Mouse (Mus musculus) embryonic fibroblast, embryonic 13.5 days (primary cell): Measurements from ENCODE around the gene Itgb6. TPM values are rescaled to one million over a fixed set of nuclear protein-coding genes. Genes with fewer than 3 reads are reported as not detected.

Experiments used
- H3K27ac ChIP-seq: 2 replicates; pipeline ENCODE4 v1.5.1; 2012; ENCODE audit warnings: low read length, control low read depth, inconsistent platforms; ENCODE audit not compliant: insufficient read depth
- H3K4me1 ChIP-seq: 2 replicates; pipeline ENCODE4 v1.6.1; 2011; ENCODE audit warnings: low read length; ENCODE audit not compliant: control insufficient read depth, insufficient read depth
- H3K4me3 ChIP-seq: 2 replicates; pipeline ENCODE4 v1.5.1; 2011; ENCODE audit warnings: mild to moderate bottlenecking, control low read depth, low read length; ENCODE audit not compliant: insufficient read depth
- CTCF ChIP-seq: IDR thresholded peaks from 2 replicates; pipeline ENCODE4 v1.5.1; 2011; ENCODE audit warnings: mild to moderate bottlenecking, control low read depth, low read length, moderate library complexity, borderline replicate concordance; ENCODE audit not compliant: insufficient read depth
- POLR2A ChIP-seq: IDR thresholded peaks from 2 replicates; pipeline ENCODE4 v1.6.1; 2011; ENCODE audit warnings: low read depth, mild to moderate bottlenecking, control low read depth, low read length, moderate library complexity
- polyA plus RNA-seq: library from polyadenylated mRNA; stranded (reverse); fragments of >200 nt; gene quantifications from 2 replicates; pipeline ENCODE4 v1.2.4, GENCODE M21; 2011; ENCODE audit warnings: low read depth; ENCODE audit not compliant: missing spikeins, insufficient read length

Itgb6 gene
- polyA plus RNA-seq: not detected in 2 replicates

DNA sequence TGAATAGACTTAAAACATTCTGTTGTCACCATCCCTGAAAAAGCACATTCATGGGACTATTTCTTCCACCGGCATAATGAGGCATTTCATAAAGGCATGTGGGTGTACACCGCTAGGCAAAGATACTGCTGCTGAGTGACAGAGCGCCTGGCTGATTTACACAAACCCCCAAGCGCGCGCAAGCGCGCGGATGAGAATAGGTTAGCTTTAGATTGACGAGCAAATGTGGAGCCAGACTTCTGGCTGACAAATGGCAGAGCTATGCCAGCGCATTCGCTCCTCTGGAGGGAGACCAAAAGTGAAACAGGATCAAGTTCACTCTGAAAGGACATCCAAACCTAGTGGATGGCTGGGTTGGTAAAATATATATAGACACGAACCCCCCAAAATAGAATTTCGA is at the start of gene Itgb6:
Gene Itgb6, minus strand, starts transcription at position 130 of the 400 bp plus-strand sequence.
- no peaks in the 10 kb centered on the region for H3K4me1 ChIP-seq
- H3K4me3 ChIP-seq: no peak within 1 kb of the TSS
- no peak for TF ChIP-seq CTCF
- no peak for TF ChIP-seq POLR2A
- peak within 1 kb of the TSS; percentile 14; the same call in 1 of the 2 replicates for H3K27ac ChIP-seq

DNA sequence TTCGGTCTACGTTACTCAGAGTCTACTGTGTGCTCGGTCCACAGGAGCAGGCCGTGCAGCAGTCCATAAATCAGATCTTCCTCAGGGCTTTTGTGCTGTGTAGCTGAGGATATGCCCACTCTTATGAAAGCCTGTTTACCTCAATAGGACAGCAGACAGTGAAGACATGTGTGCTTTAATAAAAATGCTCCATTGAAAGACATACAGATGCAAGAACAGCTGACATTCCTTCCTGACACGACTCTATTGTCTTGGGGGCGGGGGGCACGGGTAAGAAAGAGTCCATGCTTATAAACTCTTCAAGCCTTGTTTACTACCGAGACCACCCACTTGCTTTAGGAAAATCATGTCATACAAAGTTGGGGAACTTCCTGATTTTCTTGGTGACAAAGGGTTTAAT is 44.0 kb upstream of the Itgb6 start:
- no peak for TF ChIP-seq POLR2A
- no peak for TF ChIP-seq CTCF
- Histone ChIP-seq H3K4me3 (no peak overlapping the region), H3K4me1 (no peaks in the 10 kb centered on the region), H3K27ac (no peak overlapping the region)

- TF ChIP-seq CTCF (no peak), POLR2A (no peak)
- H3K4me1 ChIP-seq: no peaks in the 10 kb centered on the region
- H3K27ac ChIP-seq: no peak overlapping the region
- no peak overlapping the region for H3K4me3 ChIP-seq
These were observed 33.8 kb upstream of the Itgb6 start for GRCm38 (mm10) chr2:60756218-60756617.

DNA sequence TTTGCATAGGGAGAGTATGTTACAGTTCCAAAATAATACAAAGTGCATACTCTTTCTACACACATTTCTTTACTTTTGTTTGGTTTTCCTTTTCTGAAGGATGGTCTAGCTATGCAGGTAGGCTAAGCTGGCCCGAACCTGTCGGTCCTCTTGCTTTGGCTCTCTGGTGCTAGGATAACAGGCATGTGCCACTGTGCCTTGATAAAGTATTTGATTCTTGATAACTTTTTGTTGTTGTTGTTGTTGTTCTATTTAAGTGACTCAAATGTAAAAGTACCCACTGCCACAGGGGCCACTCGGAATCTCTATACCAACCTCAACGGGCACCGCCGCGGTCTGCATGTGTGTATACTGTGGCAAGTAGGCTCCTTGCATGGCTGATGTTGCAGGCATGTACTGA is 32.7 kb upstream of the Itgb6 start:
- Histone ChIP-seq H3K4me1 (no peaks in the 10 kb centered on the region), H3K27ac (no peak overlapping the region), H3K4me3 (no peak overlapping the region)
- TF ChIP-seq POLR2A (no peak), CTCF (no peak)

DNA sequence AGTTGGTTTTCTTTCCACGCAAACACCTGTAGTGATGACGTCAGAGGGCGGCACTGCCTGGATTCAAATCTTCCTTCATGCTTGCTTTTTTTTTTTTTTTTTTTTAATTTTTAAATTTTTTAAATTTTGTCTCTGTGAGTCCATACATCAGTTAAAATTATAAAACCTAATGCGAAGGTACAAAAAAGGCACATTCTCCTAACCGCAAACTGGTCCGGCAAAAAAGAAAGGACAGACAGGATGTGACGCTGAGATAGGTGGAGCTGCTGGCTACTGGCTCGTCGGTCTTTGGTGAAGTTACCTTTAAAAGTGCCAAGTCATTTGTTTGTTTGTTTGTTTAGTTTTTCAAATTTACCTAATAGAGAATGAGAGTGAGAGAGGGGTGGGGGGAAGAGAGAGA is 28.8 kb upstream of the Itgb6 start:
- Histone ChIP-seq H3K4me3 (no peak overlapping the region), H3K4me1 (peaks cover 18% of the 10 kb centered on the region), H3K27ac (no peak overlapping the region)
- TF ChIP-seq POLR2A (no peak), CTCF (no peak)

DNA sequence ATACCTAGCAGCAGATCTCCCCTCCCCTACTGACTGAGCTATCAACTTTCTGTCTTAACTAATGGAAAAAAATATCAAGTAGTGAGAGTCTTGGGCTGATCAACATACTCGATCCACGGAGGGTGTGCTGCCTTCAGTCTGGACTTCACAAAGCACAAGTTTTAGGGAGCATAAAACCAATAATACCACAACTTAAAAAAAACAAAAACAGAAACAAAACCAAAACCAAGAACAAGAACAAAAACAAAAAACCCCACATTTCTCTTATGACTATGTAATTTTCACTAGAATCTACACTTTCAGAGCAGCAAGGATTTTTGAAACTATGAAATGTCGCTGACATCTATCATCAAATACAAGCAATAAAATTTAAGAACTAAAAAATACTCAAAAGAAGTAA is 28.1 kb upstream of the Itgb6 start:
- peaks cover 18% of the 10 kb centered on the region for H3K4me1 ChIP-seq
- no peak overlapping the region for H3K27ac ChIP-seq
- TF ChIP-seq CTCF: no peak
- no peak for TF ChIP-seq POLR2A
- no peak overlapping the region for H3K4me3 ChIP-seq

DNA sequence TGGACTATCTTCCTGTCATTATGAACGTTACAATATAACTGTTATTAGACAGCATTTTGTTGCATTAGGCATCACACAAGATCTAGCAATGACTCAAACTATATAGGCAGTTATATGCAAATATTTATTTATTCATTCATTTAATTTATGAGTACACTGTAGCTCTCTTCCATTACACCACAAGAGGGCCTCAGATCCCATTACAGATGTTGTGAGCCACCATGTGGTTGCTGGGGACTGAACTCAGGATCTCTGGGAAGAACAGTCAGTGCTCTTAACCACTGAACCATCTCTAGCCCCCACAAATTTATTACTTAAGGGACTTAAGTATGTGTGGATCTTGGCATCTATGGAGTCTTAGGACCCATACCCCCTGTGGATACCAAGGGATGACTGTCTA is 26.1 kb upstream of the Itgb6 start:
- H3K4me3 ChIP-seq: no peak overlapping the region

GRCm38 (mm10) chr2:60747590-60747989 is 25.1 kb upstream of the Itgb6 start:
- TF ChIP-seq POLR2A: no peak
- no peak for TF ChIP-seq CTCF
- H3K4me1 ChIP-seq: peaks cover 18% of the 10 kb centered on the region
- no peak overlapping the region for H3K4me3 ChIP-seq
- peak overlapping the region; percentile 59 for H3K27ac ChIP-seq

More for the DNA sequence above, 26.1 kb upstream of the Itgb6 start:
- no peak overlapping the region for H3K27ac ChIP-seq
- peaks cover 18% of the 10 kb centered on the region for H3K4me1 ChIP-seq
- TF ChIP-seq CTCF (no peak), POLR2A (no peak)

GRCm38 (mm10) chr2:60744674-60745073 is 22.2 kb upstream of the Itgb6 start:
- no peak for TF ChIP-seq POLR2A
- TF ChIP-seq CTCF: no peak

DNA sequence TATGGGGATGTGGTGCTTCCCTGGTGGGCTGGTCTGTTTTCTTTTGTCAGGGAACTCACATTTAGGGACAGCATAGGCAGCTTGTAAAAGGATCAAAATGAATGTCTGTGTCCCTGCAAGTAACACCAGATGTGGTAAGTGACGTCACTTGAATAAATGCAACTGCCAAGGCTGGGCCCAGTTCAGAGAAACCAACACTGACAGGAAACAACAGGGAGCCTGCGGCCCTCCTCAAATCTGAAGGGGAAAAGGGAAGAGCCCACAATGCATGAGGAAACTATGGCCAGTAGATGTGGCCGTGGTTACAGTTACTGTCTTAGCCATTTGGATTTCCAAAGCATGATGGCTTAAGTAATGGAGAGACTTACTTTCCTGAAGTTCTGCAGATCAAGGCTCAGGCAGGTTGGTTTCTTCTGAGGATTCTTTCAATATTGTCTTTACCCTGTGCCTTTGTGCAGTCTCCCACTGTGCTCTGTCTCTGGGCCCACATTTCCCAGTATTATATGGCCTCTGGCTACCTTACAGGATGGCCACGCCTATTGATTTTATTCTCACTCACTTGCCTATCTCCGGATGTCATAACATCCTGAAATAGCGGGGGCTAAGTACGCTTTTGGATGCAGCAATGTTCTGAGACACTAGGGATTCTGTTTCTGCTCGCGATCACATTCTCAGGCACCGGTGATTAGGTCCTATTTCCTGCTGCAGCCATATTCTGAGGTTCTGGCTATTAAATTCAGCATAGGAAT is 17.1 kb upstream of the Itgb6 start:
- H3K4me3 ChIP-seq: no peak overlapping the region
- no peaks in the 10 kb centered on the region for H3K4me1 ChIP-seq
- no peak overlapping the region for H3K27ac ChIP-seq
- no peak for TF ChIP-seq POLR2A
- no peak for TF ChIP-seq CTCF

More at GRCm38 (mm10) chr2:60744674-60745073, 22.2 kb upstream of the Itgb6 start:
- Histone ChIP-seq H3K4me3 (no peak overlapping the region), H3K4me1 (peaks cover 18% of the 10 kb centered on the region), H3K27ac (no peak overlapping the region)
